Mouse (Mus musculus) kidney, adult 2 months (tissue): ENCODE results near the gene Rab11fip2. TPM values are rescaled to one million over a fixed set of nuclear protein-coding genes. Genes with fewer than 3 reads are reported as not detected.

ENCODE experiments used
- DNase-seq: peaks from one replicate; pipeline ENCODE4 v3.0.0; 2021
- H3K27ac ChIP-seq: fragments of 200-500 bp; 2 replicates; pipeline ENCODE4 v1.5.1; 2012; ENCODE audit warnings: low read depth, low read length, control low read depth, inconsistent platforms; ENCODE audit not compliant: insufficient read depth
- H3K27me3 ChIP-seq: fragments of 200-500 bp; replicated peaks from 2 replicates; pipeline ENCODE4 v1.6.1; 2012; ENCODE audit warnings: mild to moderate bottlenecking, moderate library complexity, low read length, inconsistent platforms; ENCODE audit not compliant: control insufficient read depth, insufficient read depth
- H3K36me3 ChIP-seq: fragments of 200-500 bp; 2 replicates; pipeline ENCODE4 v1.6.1; 2012; ENCODE audit warnings: mild to moderate bottlenecking, moderate library complexity, low read length, inconsistent platforms; ENCODE audit not compliant: control insufficient read depth, insufficient read depth
- H3K4me1 ChIP-seq: fragments of 200-500 bp; 2 replicates; pipeline ENCODE4 v1.6.1; 2011; ENCODE audit warnings: low read length; ENCODE audit not compliant: control insufficient read depth, insufficient read depth
- H3K4me3 ChIP-seq: fragments of 200-500 bp; 2 replicates; pipeline ENCODE4 v1.5.1; 2011; ENCODE audit warnings: mild to moderate bottlenecking, low read depth, low read length, control low read depth; ENCODE audit not compliant: insufficient read depth
- CTCF ChIP-seq: fragments of 200-500 bp; conservative IDR thresholded peaks from 2 replicates; pipeline ENCODE4 v1.5.1; 2011; ENCODE audit warnings: low read depth, mild to moderate bottlenecking, control low read depth, low read length, moderate library complexity, mixed read lengths; ENCODE audit not compliant: insufficient read depth, insufficient read length
- POLR2A ChIP-seq: fragments of 200-500 bp; IDR thresholded peaks from one replicate; pipeline ENCODE4 v1.6.1; 2011; ENCODE audit warnings: low read depth, low read length, control low read depth
- WGBS: fragments of 180-500 bp; shearing (Covaris S2); methylation state at CpG from one replicate; pipeline ENCODE4 v1.1.7; 2018; 5-methylcytosine and 5-hydroxymethylcytosine counted together
- polyA plus RNA-seq: library from polyadenylated mRNA; depleted of rRNA; stranded (reverse); fragments of >200 nt; gene quantifications from 2 replicates; pipeline ENCODE4 v1.2.3, GENCODE M21; 2012

The Rab11fip2 gene
- polyA plus RNA-seq, 1 experiment, result 5.3 TPM

DNA sequence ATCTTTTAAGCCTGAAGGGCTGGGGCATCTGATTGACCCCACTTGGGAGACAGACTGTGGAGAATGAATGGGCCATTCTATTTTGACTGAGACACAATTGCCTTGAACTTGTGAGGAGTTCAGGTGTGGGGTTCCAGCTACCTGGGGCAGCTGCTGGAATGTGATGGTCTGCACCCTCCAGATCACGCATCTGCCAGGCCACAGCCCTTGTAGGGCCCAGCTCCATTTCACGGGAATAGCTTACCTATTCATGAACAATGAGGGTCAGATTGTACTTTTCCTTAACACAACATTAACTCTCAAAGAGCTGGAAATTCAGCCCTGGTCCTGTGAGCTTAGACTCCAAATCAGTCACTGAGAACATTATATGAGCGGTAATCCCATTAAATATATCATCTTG, 82.7 kb downstream of the Rab11fip2 start:
- DNase-seq, result peak; percentile 4
- 59% methylated on average over 3 of the region's 3 CpGs for WGBS
- no peak for TF ChIP-seq POLR2A
- TF ChIP-seq CTCF, result no peak
- Histone ChIP-seq H3K4me1 (no peaks in the 10 kb centered on the region), H3K36me3 (no peaks in the 10 kb centered on the region), H3K27me3 (no peaks in the 10 kb centered on the region), H3K4me3 (no peak overlapping the region), H3K27ac (no peak overlapping the region)

DNA sequence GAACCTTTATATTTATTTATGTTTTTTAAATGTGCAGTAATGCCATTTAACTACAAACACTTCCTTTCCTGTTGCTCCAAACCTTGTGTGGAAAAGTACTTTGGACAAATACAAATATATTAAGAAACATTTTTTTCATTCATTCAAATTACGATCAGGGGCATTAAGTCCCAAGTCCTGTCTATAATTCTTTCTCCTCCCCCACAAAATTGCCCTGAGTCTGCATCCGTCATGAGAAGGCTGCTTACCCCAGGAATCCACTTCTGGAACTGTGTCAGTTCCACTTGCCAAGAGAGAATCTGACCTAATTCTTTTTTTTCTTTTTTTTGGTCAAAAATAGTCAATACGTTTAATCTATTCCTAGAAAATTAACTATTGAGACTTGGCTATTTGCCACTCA, 90.4 kb downstream of the Rab11fip2 start:
- no peak overlapping the region for H3K27ac ChIP-seq
- no peak overlapping the region for H3K4me3 ChIP-seq
- no peaks in the 10 kb centered on the region for H3K4me1 ChIP-seq
- H3K27me3 ChIP-seq, result no peaks in the 10 kb centered on the region
- 47% methylated on average over 3 of the region's 3 CpGs for whole genome bisulfite sequencing
- DNase-seq, result peak; percentile 38
- no peak for TF ChIP-seq CTCF
- no peak for TF ChIP-seq POLR2A
- no peaks in the 10 kb centered on the region for H3K36me3 ChIP-seq
